10 mouse cellular contexts compared by ENCODE assay signal in the genomic region with DNA sequence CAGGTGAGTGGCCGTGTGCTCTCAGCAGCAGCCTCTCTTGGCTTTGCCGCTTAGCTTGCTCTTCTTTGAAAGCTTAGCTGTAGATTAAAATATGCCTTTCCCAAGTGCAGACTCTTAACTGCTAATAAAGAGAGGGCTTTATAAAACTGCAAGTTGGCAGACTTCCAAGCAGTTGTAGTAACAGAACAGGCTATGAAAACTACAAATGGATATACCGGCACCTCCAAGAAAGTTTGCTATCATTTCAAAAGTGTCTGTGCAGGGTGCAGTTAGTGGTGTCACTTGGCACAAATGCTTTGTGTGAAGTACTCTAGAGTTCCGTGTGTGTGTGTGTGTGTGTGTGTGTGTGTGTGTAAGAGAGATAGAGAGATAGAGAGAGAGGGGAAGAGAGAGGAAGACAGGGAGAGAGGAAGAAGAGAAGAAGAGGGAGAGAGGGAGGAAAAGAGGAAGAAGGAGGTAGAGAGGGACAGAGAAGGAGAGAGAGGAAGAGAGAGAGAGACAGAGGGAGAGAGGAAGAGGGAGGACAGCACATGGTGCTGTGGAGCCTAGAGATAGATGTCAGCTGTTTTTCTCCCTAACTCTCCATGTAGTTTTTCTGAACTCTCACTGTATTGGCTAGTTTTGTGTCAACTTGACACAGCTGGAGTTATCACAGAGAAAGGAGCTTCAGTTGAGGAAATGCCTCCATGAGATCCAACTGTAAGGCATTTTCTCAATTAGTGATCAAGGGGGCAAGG. TPM values are rescaled to one million over a fixed set of nuclear protein-coding genes. Genes with fewer than 3 reads are reported as not detected.
A peak's percentile ranks its signal among the peaks of the same experiment; 100 is the strongest.
DNase-seq lines count a peak whose midpoint lies in the region; ATAC-seq and TF ChIP-seq lines count a peak whose summit lies in the region.
"Had no signal": no experiment of that assay in that cellular context is flagged by ENCODE, and none has a peak within 500 bp of the region (broad histone marks: within the 10 kb centered on the region; RNA-seq: fewer than 3 reads in every experiment).

No protein-coding gene starts in this region.

- H3K27me3 ChIP-seq in forebrain, postnatal 0 days (ENCODE audit: insufficient read depth, low read length), result no peaks in the 10 kb centered on the region
- no peaks in the 10 kb centered on the region for H3K27me3 ChIP-seq in forebrain, embryonic 15.5 days
- no peaks in the 10 kb centered on the region for H3K27me3 ChIP-seq in lung, embryonic 14.5 days (ENCODE audit: insufficient read depth, low read length)

- H3K9ac ChIP-seq in forebrain, postnatal 0 days, result no peak overlapping the region
- no peak overlapping the region for H3K9ac ChIP-seq in forebrain, embryonic 15.5 days (replicated peaks)
- no peak overlapping the region for H3K9ac ChIP-seq in lung, embryonic 14.5 days

- no peak overlapping the region for H3K27ac ChIP-seq in forebrain, postnatal 0 days (ENCODE audit: low read depth, low read length)
- H3K27ac ChIP-seq in forebrain, embryonic 15.5 days (replicated peaks), result no peak overlapping the region
- H3K27ac ChIP-seq in lung, embryonic 14.5 days (ENCODE audit: low read depth), result peak overlapping the region; percentile 75; the same call in 1 of the 2 replicates

- 32% methylated on average over 4 of the region's 4 CpGs for WGBS in forebrain, postnatal 0 days
- WGBS in forebrain, embryonic 15.5 days, result 47% methylated on average over 4 of the region's 4 CpGs
- WGBS in lung, embryonic 14.5 days, result 16% methylated on average over 4 of the region's 4 CpGs

- no peak overlapping the region for H3K4me2 ChIP-seq in forebrain, postnatal 0 days (ENCODE audit: low read depth)
- H3K4me2 ChIP-seq in forebrain, embryonic 15.5 days (replicated peaks), result no peak overlapping the region
- H3K4me2 ChIP-seq in lung, embryonic 14.5 days, result peak overlapping the region; percentile 53

- H3K9me3 ChIP-seq in forebrain, postnatal 0 days (ENCODE audit: low read length), result no peaks in the 10 kb centered on the region
- no peaks in the 10 kb centered on the region for H3K9me3 ChIP-seq in forebrain, embryonic 15.5 days
- no peaks in the 10 kb centered on the region for H3K9me3 ChIP-seq in lung, embryonic 14.5 days (ENCODE audit: low read depth, low read length)

- peak; percentile 61 for DNase-seq in forebrain, postnatal 0 days
- peak; percentile 82 for DNase-seq in lung, embryonic 14.5 days
- no peak for DNase-seq in lung, postnatal 10 days
- DNase-seq in c-Kit-positive CD71-positive TER-119-positive erythroid progenitor cells, embryonic 14.5 days (ENCODE audit: low spot score), result no peak
- DNase-seq in urinary bladder, postnatal 4 days (ENCODE audit: low spot score in 2 of 2), result no peak
- DNase-seq: layer of hippocampus, adult 9-11 months had no signal

- 0 out of 2 replicates have a peak, but pooled peaks cover 3% of the 10 kb centered on the region for H3K4me1 ChIP-seq in forebrain, postnatal 0 days (ENCODE audit: insufficient read depth)
- no peaks in the 10 kb centered on the region for H3K4me1 ChIP-seq in forebrain, embryonic 15.5 days
- 0 out of 2 replicates have a peak, but pooled peaks cover 3% of the 10 kb centered on the region for H3K4me1 ChIP-seq in lung, embryonic 14.5 days (ENCODE audit: insufficient read depth)

- ATAC-seq in forebrain, postnatal 0 days, result peak; percentile 32; the same call in 1 of the 2 replicates
- ATAC-seq in forebrain, embryonic 15.5 days (replicated peaks), result no peak
- ATAC-seq in lung, embryonic 14.5 days (ENCODE audit: insufficient read depth), result peak; percentile 59; the same call in 1 of the 2 replicates
- peak; percentile 12 for ATAC-seq in inflammation-experienced regulatory T-cells, adult 6 months
- ATAC-seq in megakaryocyte-erythroid progenitor cell, adult 5-6 weeks (replicated peaks; ENCODE audit: low FRiP score, low TSS enrichment, poor library complexity, severe bottlenecking), result peak; percentile 36

- TF ChIP-seq CTCF in forebrain, postnatal 0 days (IDR thresholded peaks at IDR 0.05; ENCODE audit: low read depth), result no peak
- no peak for TF ChIP-seq CTCF in lung, embryonic 14.5 days (IDR thresholded peaks at IDR 0.05; ENCODE audit: low read depth)

- no peaks in the 10 kb centered on the region for H3K36me3 ChIP-seq in forebrain, postnatal 0 days (ENCODE audit: insufficient read depth)
- no peaks in the 10 kb centered on the region for H3K36me3 ChIP-seq in forebrain, embryonic 15.5 days
- H3K36me3 ChIP-seq in lung, embryonic 14.5 days (ENCODE audit: insufficient read depth), result no peaks in the 10 kb centered on the region

- no peak overlapping the region for H3K4me3 ChIP-seq in forebrain, postnatal 0 days (ENCODE audit: low read depth, low read length)
- H3K4me3 ChIP-seq in forebrain, embryonic 15.5 days, result no peak overlapping the region
- peak overlapping the region; percentile 20 for H3K4me3 ChIP-seq in lung, embryonic 14.5 days (ENCODE audit: low read depth, low read length)

RNA-seq across cellular contexts. Expression of gene Tnfsf10, which starts 0.6 kb away (rescaled TPM):
- 0.69 and 0.76 TPM in 2 replicates for total RNA-seq in forebrain, postnatal 0 days (2014; rRNA removed)
- 0.19 and 0.38 TPM in 2 replicates for polyA plus RNA-seq in forebrain, postnatal 0 days (2015; fragmentation: Nextera tagmentation; extraction: Ambion mirVana)
- polyA plus RNA-seq in forebrain, embryonic 15.5 days (2015; fragmentation: Nextera tagmentation; extraction: Ambion mirVana), result 0.10 and 0.17 TPM in 2 replicates
- polyA plus RNA-seq in lung, embryonic 14.5 days (2014; fragmentation: Nextera tagmentation; extraction: Ambion mirVana), result 1.6 and 2.1 TPM in 2 replicates
- 10 to 100 TPM; 17.7 to 30.1 (median 22.4) TPM for polyA plus RNA-seq in inflammation-experienced regulatory T-cells, adult 6 months (2017; shearing (Covaris generic))
- total RNA-seq in megakaryocyte-erythroid progenitor cell, adult 5-6 weeks (2014; fragmentation: Nextera tagmentation), result 3.8 and 12.4 TPM in 2 replicates
- total RNA-seq in megakaryocyte-erythroid progenitor cell, adult 5-6 weeks (2017), result 0.70 and 4.2 TPM in 2 replicates

RNA-seq across cellular contexts. Expression of gene Ghsr, which starts 53.7 kb away (rescaled TPM):
- 0.23 and 0.33 TPM in 2 replicates for total RNA-seq in forebrain, postnatal 0 days (2014; rRNA removed)
- 0.04 and 0.15 TPM in 2 replicates for polyA plus RNA-seq in forebrain, postnatal 0 days (2015; fragmentation: Nextera tagmentation; extraction: Ambion mirVana)
- 0.05 TPM in 1 of 2 replicates, not detected in the other for polyA plus RNA-seq in forebrain, embryonic 15.5 days (2015; fragmentation: Nextera tagmentation; extraction: Ambion mirVana)
- polyA plus RNA-seq in lung, embryonic 14.5 days (2014; fragmentation: Nextera tagmentation; extraction: Ambion mirVana), result not detected in 2 replicates
- not detected for polyA plus RNA-seq in inflammation-experienced regulatory T-cells, adult 6 months (2017; shearing (Covaris generic))
- total RNA-seq in megakaryocyte-erythroid progenitor cell, adult 5-6 weeks (2014; fragmentation: Nextera tagmentation), result not detected in 2 replicates
- not detected in 2 replicates for total RNA-seq in megakaryocyte-erythroid progenitor cell, adult 5-6 weeks (2017)
- total RNA-seq: neutrophil, adult 5-6 weeks had no signal

Comparison
In these comparisons a context has a peak if more than half of its experiments do, and no peak if none do; other contexts are left out.
1. DNase-seq: peak in forebrain, postnatal 0 days (single experiment) and lung, embryonic 14.5 days (single experiment); none in lung, postnatal 10 days (single experiment), c-Kit-positive CD71-positive TER-119-positive erythroid progenitor cells, embryonic 14.5 days (single experiment) and urinary bladder, postnatal 4 days (0 of 2).